Mouse (Mus musculus) thymus, postnatal 36 days (tissue): ENCODE results near the gene Vasn.
A peak's percentile ranks its signal among the peaks of the same experiment; 100 is the strongest.

Experiments
- DNase-seq, 2 experiments: peaks; one replicate each; pipeline ENCODE4 v3.0.0; 2022; ENCODE audit warnings: mixed read lengths in 2 of 2

The Vasn gene

DNA sequence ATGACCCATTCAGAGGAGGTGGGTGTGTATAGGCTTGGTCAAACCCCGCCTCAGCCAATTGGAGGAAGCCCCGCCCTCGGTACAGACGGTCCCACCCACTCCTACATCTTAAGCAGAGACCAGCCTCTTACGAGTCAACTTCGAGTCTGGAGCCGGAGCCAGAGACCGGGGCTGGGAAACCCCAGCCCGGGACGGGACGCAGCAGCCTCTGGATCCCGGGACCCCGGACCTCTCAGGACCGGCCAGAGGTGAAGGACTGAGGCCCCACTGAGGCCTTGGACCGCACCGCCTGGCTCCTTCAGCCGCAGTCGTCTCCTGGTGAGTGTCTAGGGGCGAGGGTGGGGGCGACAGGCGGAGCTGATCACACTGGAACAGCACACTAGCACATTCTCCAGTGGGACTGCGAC is at the start of gene Vasn, which contains the start of gene Dnaja3:
TSS of gene Vasn (plus strand) at position 111 of the 407 bp plus-strand sequence.
TSS of gene Dnaja3 (plus strand) at position 159 of the 407 bp plus-strand sequence.
- no peak for DNase-seq

DNA sequence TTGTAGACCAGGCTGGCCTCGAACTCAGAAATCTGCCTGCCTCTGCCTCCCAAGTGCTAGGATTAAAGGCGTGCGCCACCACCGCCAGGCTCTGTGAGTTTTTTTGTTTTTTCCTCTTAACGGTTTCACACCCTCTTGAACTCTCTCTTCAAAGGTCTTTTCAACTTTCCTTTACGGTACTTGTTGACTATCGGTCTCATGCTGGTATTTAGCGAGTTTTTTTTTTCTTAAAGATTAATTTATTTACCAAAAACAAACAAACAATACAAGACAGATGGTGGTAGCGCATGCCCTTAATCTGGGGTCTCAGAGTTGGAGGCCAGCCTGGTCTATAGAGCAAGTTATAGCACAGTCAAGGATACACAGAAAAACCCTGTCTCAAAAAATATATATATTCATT is 49.5 kb upstream of the Vasn start:
- no peak for DNase-seq

DNA sequence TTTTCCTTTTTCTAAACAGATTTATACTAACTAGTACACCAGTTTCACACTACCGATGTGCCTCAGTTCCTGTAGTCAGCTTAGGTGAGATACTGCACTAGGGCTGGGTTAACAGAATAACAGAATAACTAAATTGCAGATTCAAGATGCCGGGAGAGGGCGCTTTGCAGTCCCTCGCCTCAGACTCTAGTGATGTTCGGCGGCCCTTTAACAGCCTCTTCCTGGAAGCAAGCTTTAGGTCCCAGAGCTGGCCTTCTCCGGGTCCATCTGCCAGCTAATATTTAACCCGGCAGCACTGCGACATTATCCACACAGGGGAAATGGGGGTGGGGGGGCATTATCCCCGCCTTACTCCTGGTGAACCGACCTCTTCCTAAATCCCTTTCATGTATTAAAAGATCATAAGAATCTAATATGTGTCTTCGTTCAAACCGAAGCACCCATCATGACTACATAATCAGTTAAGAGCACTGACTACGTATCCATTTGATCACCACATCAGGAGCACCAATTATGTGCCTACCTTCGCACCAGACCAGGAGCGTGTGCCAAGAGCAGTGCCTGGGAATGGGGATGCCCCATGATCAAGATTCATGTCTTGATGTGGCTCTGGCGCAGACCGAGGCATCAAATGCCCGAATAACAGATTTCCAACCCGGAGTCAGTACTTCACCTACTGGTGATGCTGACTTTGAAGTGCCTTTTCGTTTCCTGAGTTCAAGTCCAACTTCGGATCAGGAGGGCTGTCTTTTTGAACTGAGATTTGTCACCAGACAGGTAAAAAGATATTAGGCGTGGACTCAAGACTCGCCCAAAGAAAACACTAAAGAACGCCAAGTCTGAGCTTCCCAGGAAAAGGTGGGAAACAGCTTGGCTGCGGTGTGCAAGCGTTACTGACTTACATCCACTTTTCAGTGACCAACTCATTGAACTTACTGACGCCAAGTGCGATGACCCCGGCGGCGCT is 46.5 kb upstream of the Vasn start:
- peak; percentile 41 to 42 for DNase-seq

DNA sequence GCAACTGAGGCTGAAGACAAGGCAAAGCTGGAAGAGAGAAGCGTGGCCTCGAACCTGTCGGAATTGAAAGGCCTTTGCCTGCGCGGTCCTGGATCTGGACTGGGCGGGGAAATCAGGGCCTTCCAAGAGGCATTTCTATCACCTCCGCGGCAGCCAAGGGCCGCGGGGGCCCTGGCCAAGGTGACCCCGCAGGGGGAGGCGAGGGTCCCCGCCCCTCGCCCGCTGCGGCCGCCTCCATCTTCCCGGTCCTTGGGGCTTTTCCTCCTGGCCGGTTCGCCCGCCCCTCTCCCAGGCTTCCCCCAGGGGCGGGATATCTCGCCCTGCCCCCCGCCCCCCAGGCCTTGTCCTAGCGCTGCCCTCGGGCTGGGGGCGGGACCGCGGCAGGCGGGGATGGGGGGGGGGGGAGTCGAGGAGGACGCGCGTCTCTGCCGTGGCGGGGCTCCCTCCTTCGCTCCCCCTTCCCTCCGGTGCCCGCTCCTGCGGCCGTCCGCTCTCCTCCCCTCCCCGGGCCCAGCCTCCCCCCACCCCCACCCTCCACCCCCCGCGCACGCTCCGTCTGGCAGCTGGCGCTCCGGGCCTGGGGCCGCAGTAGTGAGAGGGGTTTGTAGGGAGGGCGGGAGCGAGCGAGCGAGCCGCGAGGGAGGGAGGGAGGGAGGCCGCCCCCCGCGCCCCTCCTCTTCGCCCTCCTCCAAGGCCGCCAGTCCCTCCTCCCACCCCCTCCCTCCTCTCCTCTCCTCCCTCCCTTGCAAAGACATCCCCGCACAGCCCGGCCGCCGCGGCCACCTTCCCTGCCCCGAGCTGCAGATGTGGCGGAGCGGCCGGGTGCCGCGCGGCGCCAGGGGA is 45.5 kb upstream of the Vasn start, which contains the start of gene Glis2:
TSS of gene Glis2 (plus strand) at position 743 of the 843 bp plus-strand sequence.
- DNase-seq = peak; percentile 34 to 49

DNA sequence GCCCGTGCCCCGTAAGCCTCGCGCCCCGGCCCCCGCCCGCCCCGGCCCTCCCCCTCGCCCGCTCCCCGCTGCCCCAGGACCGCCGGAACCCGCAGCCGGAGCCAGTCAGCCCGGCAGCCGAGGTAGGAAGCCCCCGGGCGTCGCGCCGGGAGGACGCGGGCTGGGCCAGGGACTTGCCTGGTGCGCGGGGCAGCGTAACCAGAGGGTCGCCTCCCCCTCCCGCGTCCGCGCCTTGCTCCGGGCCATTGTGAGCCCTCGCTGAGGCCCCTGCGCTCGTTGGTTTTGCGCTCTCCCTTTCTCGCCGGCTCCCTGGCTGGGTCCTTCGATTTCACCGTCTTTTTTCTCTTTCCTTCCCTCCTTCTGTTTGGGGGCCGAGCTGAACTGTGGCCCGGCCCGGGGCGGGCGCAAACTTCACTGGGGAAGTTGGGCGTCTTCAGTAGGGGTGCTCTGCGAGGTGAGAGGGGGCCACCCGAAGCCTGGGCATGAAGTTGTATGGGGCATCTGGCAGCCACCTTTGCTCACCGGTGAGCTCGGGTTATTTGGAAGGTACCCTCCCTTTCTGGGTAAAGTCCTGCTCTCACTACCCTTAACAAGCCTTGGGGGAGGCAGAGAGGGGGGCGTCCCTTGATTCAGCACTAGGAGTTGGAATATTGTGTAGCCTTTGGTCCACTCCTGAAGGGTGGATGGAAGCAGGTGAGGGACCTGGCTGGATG is 44.8 kb upstream of the Vasn start:
- DNase-seq = peak in 1 of 2 experiments; percentile 49

DNA sequence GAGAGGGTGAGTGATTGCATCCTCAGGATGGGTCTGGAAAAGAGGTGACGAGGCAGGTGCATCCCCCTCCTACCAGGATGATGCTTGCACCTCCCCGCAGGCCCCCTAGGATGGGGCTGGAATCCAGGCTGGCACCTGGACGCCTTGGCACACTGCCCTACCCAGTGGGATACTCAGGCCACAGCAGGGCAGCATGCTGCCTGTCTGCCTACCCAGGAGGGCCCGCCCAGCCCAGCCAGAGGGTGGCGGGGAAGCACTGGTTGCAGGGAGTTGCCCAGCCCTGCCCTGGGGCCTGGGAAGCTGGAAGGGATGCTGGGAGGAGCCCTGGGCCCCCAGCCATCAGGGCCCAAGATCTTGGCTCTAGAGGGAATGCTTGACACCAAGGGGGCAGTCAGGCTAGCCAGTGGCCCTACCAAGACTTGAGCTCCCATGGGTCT is 44.2 kb upstream of the Vasn start:
- DNase-seq = peak in 1 of 2 experiments; percentile 27

DNA sequence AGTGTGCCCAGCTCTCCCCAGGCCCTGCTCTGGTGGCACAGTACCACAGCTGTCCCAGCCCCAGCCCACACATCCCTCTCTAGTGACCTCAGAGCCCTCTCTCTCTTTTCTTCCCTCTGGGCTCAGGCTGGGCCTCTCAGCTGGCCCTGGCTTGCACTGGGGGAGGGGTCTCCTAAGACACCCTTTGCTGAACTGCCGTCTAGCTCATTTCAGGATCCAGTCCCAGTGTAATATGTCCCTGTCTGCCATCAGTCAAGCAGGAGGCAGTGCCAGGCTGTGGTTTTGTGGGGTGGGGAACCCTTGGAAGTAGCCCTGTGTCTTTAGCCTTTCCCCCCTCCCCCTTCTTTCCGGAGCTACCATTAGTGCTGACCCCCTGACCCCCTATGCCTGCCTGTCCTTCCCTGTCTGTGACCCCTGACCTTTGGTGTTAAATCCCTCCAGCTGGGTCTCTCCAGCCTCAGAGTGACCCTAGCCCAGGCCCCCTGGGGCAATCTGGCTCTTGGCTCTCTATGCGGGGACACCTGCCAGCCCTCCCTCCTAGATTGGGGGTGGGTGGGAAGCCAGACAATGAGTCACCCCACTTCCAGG is 43.5 kb upstream of the Vasn start:
- no peak for DNase-seq

DNA sequence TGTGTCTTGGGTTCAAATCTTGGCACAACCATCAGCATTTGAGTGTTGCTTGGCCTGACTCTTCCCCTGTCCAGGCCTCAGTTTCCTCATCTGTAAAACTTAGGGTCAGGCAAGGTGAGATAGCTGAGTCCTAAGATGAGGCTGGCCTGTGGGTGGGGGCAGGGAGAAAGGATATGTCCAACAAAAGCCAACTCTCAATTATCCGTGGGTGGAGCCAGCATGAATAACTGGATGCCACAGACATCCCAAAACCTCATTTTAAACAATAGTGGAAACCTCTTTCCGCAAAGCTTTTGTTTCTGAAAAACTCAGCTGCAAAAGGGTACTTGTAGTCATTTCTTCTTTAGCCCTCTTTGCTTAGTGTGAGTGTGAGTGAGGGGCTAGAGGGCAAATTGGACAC is 42.9 kb upstream of the Vasn start:
- no peak for DNase-seq

DNA sequence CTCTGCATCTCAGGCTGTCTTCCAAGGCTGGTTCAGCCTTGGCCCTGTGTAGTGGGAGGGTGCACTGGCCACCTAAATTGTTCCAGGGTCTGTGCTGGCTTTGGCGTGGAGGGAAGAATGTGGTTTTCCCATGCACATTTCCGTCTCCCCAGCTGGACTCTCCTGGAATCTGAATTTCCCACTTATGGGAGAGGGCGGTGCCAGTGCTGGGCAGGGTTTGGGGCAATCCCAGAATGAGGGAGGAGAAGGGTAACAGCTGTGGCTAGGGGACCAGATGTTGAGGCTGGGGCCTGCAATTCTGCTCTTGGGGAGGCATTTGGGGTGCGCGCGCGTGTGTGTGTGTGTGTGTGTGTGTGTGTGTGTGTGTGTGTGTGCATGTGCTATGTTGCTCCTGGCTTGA is 42.4 kb upstream of the Vasn start:
- no peak for DNase-seq

DNA sequence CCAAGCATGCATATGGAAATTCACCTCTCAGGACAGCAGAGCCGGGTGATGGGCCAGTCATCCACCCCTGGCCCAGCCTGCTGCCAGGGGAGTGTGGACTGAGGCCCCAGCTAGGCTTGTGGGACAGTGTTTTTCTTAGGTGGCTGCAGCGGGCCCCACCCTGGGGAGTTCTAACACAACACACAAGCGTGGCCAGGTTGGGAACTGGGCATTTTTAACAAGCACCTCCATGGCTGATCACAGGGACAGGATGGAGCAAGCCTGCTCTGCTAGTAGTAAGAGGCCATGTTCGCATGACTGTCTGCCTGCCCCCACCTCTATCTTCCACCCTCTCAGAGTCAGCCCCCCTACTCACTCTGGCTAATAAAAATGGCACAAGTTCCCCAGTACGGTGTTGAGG is 41.7 kb upstream of the Vasn start:
- no peak for DNase-seq

DNA sequence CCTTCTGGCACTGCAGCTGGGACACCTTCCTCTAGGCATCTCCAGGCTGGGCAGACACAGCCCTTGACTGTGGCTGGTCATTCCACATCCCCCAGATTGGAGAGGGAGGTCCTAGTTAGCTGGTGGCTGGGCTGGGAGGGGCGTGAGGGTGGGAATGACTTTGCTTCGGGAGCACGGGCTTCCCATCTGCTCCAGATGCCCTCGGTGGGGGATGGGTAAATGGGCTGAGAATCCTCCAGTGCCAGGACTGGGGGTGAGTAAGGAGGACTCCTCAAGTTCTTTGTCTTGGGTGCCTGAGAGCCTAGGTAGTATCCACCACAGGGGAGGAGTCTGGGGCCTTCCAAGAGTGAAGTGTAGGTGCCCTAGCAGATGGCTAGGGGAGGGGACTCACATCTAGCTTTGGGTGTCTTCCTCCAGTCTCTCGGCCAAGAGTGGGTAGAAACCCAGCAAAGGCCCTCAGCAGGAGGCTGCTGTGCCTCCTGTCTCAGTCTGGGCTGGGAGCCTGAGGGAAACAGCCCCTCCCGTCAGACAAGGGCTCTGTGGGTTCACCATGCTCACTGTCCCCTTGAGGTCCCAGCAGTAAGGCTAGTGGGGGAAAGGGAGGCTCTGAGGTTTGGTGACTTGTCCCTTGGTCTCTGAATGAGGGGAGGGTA is 40.7 kb upstream of the Vasn start:
- DNase-seq = no peak

DNA sequence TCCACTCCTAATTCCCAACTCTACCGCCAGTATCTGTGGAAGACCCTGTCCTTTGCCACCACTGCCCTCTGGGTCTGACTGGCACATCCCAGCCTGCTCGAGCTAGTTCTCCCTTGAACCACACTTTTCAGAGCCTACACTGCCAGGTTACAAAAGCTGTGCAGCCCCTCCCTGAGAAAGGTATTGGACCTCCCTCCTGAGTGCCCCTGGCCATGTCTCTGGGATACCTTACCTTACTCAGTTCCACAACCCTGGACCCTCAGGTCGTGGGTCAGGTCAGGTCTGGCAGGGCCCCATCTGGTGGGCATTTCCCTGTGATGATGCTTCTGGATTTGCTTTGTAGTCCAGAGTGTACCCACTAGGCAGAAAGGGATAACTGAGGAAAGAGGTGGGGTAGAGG is 40.1 kb upstream of the Vasn start:
- DNase-seq = no peak

DNA sequence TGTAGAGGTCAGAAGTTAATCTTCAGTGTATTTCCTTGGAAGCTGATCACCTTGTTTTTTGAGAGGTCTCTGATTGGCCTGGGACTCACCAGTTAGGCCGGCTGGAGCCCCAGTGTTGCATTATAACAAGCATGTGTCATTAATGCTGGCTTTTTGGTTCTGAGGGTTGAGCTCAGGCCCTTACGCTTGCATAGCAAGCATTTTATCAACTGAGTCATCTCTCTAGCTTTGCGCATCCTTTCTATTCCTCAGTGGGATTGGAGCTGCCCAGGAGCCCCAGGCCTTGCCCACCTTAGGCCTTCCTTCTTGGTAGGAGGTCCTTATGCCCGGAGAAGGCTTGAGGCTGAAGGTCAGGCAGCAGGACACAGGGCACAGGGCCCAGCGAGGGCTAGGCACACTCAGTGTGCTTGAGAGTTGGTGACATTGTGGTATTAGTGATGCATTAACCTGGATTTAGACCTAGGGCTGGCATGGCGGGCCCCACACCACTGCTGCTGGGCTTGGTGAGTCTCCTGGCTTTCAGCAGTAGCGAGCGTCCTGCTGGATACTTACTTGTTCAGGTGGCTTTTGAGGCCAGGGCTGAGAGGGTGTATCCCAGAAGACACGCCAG is 38.9 kb upstream of the Vasn start:
- no peak for DNase-seq

DNA sequence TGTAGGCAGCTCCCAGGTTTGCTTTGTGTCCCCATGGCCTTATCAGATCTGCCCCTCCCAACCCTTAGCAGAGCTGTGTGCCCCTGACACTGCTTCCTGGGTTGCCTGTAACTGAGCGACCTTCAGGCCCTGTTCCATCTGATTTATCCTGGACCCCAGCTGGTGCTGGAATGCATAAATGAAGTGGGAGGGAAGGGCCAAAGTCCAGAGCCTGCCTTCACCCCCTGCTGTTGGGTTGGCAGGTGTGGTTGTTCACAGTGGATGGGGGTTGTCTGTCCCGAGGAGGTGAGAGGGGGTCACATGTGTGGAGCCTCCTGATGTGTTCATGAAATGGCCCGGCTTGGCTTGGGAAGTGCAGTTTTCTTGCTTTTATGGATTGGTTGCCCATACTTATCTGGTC is 37.6 kb upstream of the Vasn start:
- no peak for DNase-seq

DNA sequence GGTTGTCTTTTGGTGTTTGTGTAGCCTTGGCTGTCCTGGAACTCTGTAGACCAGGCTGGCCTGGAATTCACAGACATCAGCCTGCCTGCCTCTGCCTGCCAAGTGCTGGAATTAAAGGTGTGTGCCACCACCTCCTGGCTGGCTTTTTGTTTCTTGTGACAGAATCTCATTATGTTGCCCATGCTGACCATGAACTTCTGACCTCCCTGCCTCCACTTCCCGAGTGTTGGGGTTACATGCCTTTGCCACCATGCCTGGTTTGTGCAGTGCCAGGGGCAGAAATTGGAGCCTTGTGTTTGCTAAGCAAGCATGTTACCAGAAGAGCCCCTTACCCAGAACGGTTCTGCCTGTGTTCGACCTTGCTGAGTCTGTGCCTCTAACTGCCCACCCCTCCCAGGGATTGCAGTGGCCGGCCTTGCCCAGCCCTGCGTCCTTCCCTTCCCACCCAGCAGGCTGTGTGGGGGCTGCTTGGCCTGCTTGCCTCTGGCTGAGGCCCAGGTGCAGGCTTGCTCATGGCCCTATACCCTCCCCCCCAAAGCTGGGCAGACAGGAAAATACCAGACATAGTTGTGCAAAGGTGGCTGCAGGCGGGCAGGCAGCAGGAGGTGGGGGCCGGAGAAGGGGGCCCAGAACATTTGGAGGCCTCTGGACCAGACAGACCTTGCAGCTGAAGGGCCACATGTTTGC is 36.8 kb upstream of the Vasn start:
- no peak for DNase-seq

DNA sequence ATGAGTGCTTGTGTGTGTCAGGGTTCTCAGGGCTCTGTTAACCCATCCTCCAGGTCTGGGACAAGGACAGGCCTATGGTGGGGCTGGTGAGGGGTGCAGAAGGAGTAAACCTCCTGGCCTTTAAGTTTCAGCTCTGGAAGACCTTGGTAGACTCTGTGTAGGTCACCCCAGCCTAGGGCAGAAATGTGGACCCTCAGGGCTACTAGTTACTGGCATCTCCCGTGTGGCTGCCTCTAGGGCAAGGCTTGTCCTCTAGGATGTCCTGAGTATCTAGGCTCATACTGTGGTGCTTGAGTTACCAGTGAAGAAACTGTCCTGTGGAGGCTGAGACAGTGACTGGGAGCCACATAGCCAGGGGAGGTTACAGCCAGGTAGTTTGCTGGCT is 36.3 kb upstream of the Vasn start:
- no peak for DNase-seq

DNA sequence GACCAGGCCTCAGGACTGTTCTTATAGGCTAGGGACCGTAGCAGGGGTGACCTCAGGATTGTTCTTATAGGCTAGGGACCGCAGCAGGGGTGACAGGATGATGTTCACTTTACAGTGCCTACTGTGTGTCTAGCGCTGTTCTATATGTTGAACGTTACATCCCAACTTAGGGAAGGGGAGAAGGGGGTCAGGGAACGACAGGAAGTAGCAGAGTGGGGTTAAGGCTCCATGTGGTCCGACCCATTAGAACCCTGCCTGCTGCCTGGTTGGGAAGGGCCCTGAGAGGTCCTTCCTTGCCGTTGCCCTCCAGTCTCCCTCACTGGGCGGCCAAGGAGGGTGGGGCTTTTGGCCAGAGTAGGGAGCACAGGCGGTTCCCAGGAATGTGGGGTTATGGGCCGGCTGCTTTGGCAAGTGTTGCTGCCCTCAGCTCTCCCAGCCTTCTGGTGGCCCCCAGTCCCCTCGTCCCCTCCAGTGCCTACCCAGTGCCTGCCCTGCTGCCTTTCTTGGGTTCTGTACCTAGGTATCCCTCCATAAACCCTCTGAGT is 35.4 kb upstream of the Vasn start:
- no peak for DNase-seq

DNA sequence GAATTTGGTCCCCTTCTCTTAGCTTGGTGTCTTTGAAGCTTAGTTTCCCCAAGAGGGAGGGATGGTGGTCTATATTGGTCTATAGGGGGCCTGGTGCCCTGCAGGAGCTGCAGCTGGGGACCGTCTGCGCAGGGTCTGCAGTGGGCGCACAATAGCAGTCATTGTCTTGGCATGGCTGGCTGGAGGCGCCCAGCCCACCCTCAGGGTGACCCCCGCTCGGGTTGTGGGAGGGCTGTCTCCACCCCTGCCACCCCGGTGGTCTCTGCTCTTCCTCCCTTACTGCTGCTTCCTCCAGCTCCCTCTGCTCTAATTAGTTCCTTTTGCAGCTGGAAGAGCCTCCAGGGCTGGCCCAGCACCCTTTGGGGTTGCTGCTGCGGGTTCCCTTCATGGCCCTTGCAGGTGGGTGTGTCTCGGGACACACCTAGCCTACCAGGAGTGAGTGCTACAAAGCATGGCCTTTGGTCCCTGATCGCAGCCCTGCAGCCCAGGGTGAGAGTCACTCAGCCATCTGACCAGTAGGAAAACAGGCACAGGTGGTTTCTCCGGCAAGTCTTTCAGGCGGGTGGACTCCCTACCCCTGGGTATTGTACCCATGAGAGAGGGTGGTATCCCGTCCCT is 34.1 kb upstream of the Vasn start:
- DNase-seq = no peak

DNA sequence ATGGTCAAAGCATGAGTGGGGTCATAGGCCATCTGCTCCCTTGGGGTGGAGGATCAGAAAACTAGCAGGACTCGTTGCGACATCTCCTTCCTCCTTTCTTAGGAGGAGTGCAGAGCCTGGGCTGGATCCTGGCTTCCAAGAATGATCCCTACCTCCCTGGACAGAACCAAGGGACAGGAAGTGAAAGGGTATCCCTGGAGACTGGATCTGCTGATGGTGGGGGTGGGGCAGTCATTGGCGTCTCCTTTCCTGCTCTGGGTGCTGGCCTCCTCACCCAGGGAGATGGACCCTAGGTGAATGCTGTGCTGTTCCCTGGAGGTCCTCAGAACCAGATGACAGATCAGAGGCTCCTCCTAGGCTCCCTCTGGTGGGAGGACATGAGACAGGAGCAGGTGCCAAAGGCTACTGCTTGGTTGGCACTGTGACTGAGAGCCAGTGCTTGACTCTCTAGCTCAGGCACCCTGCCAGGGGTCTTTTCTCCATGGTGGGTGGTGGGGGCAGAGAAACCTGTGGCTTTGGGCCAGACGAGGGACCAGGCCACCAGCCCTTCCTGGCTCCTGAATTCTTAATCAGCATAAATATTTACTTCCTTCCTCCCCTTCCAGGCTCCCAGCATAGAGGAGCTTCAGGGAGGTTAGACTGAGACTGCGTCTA is 33.2 kb upstream of the Vasn start:
- no peak for DNase-seq
